Mouse (Mus musculus) limb, embryonic 12.5 days (tissue): ENCODE measurements around the gene Elf1. TPM values are rescaled to one million over a fixed set of nuclear protein-coding genes. Genes with fewer than 3 reads are reported as not detected.
"Not testable (repeated sequence)": the region's sequence is repeated elsewhere in the genome, so short reads cannot be mapped to it uniquely, and the experiment has no call there.

Experiments used
- ATAC-seq: fragments of 200-750 bp; cut with Nextera tagmentation; 2 replicates; pipeline ENCODE4 v1.8.0; 2017; ENCODE audit warnings: low read depth, moderate TSS enrichment; ENCODE audit not compliant: insufficient number of reproducible peaks, insufficient read depth, low FRiP score, low TSS enrichment
- H3K27ac ChIP-seq: fragments of 300-500 bp; sonication (generic); 2 replicates; pipeline ENCODE4 v1.5.1; 2016; ENCODE audit warnings: mild to moderate bottlenecking, moderate library complexity
- H3K27me3 ChIP-seq: fragments of 300-500 bp; sonication (generic); 2 replicates; pipeline ENCODE4 v1.6.1; 2016; ENCODE audit warnings: mild to moderate bottlenecking, moderate library complexity
- H3K36me3 ChIP-seq: fragments of 300-500 bp; sonication (generic); 2 replicates; pipeline ENCODE4 v1.6.1; 2016; ENCODE audit warnings: mild to moderate bottlenecking, moderate library complexity
- H3K4me1 ChIP-seq: fragments of 300-500 bp; sonication (generic); replicated peaks from 2 replicates; pipeline ENCODE4 v1.6.1; 2016
- H3K4me2 ChIP-seq: fragments of 300-500 bp; sonication (generic); 2 replicates; pipeline ENCODE4 v1.6.1; 2016; ENCODE audit warnings: mild to moderate bottlenecking, moderate library complexity
- H3K4me3 ChIP-seq: fragments of 300-500 bp; sonication (generic); replicated peaks from 2 replicates; pipeline ENCODE4 v1.5.1; 2016; ENCODE audit warnings: mild to moderate bottlenecking
- H3K9ac ChIP-seq: fragments of 300-500 bp; sonication (generic); replicated peaks from 2 replicates; pipeline ENCODE4 v1.6.1; 2016; ENCODE audit warnings: mild to moderate bottlenecking, moderate library complexity
- H3K9me3 ChIP-seq: fragments of 300-500 bp; sonication (generic); 2 replicates; pipeline ENCODE4 v1.6.1; 2016; ENCODE audit warnings: mild to moderate bottlenecking, moderate library complexity
- WGBS: fragments of 180-500 bp; shearing (Covaris S2); methylation state at CpG from one replicate; pipeline ENCODE4 v1.1.7; 2016; 5-methylcytosine and 5-hydroxymethylcytosine counted together
- polyA plus RNA-seq: library from polyadenylated mRNA; unstranded; fragments of >200 nt; fragmentation: Nextera tagmentation; extraction: Ambion mirVana; gene quantifications from 2 replicates; pipeline ENCODE4 v1.2.1, GENCODE M21; 2016

The Elf1 gene
- polyA plus RNA-seq, 1 experiment from 2014 or later: 8.8 TPM

GRCm38 (mm10) chr14:79522387-79522786, 41.4 kb downstream of the Elf1 start:
- 85% methylated on average over 9 of the region's 9 CpGs for WGBS
- no peak overlapping the region for H3K4me2 ChIP-seq
- ATAC-seq: no peak
- no peaks in the 10 kb centered on the region for H3K9me3 ChIP-seq
- H3K27ac ChIP-seq: no peak overlapping the region
- no peak overlapping the region for H3K4me3 ChIP-seq
- H3K27me3 ChIP-seq: no peaks in the 10 kb centered on the region
- H3K9ac ChIP-seq: no peak overlapping the region
- H3K4me1 ChIP-seq: peaks cover 10% of the 10 kb centered on the region
- H3K36me3 ChIP-seq: no peaks in the 10 kb centered on the region

GRCm38 (mm10) chr14:79526106-79526505, 45.1 kb downstream of the Elf1 start:
- not testable (repeated sequence) for H3K4me1 ChIP-seq, ATAC-seq, H3K27ac ChIP-seq, H3K9ac ChIP-seq, H3K36me3 ChIP-seq, H3K4me2 ChIP-seq, H3K9me3 ChIP-seq, H3K27me3 ChIP-seq, H3K4me3 ChIP-seq
- 90% methylated on average over 12 of the region's 12 CpGs for WGBS

GRCm38 (mm10) chr14:79527704-79528103, 46.7 kb downstream of the Elf1 start:
- no peak overlapping the region for H3K9ac ChIP-seq
- no peaks in the 10 kb centered on the region for H3K27me3 ChIP-seq
- no peak overlapping the region for H3K4me2 ChIP-seq
- 34% methylated on average over 6 of the region's 6 CpGs for whole genome bisulfite sequencing
- H3K9me3 ChIP-seq: no peaks in the 10 kb centered on the region
- H3K27ac ChIP-seq: no peak overlapping the region
- no peak for ATAC-seq
- 0 out of 2 replicates have a peak, but pooled peaks cover 3% of the 10 kb centered on the region for H3K4me1 ChIP-seq
- no peak overlapping the region for H3K4me3 ChIP-seq
- no peaks in the 10 kb centered on the region for H3K36me3 ChIP-seq

- 0 out of 2 replicates have a peak, but pooled peaks cover 3% of the 10 kb centered on the region for H3K4me1 ChIP-seq
- no peak overlapping the region for H3K4me2 ChIP-seq
- H3K27ac ChIP-seq: no peak overlapping the region
- no peak for ATAC-seq
- H3K9ac ChIP-seq: no peak overlapping the region
- no peaks in the 10 kb centered on the region for H3K36me3 ChIP-seq
- WGBS: 82% methylated on average over 10 of the region's 10 CpGs
- no peaks in the 10 kb centered on the region for H3K9me3 ChIP-seq
- no peak overlapping the region for H3K4me3 ChIP-seq
- H3K27me3 ChIP-seq: no peaks in the 10 kb centered on the region
These were observed 48.9 kb downstream of the Elf1 start for GRCm38 (mm10) chr14:79529581-79530554.

GRCm38 (mm10) chr14:79530761-79531160, 49.8 kb downstream of the Elf1 start:
- 96% methylated on average over 6 of the region's 6 CpGs for WGBS
- H3K27ac ChIP-seq: no peak overlapping the region
- H3K4me2 ChIP-seq: no peak overlapping the region
- H3K9ac ChIP-seq: no peak overlapping the region
- no peak for ATAC-seq
- 0 out of 2 replicates have a peak, but pooled peaks cover 3% of the 10 kb centered on the region for H3K4me1 ChIP-seq
- no peaks in the 10 kb centered on the region for H3K27me3 ChIP-seq
- no peaks in the 10 kb centered on the region for H3K9me3 ChIP-seq
- H3K4me3 ChIP-seq: no peak overlapping the region
- no peaks in the 10 kb centered on the region for H3K36me3 ChIP-seq

- no peak overlapping the region for H3K4me2 ChIP-seq
- no peak overlapping the region for H3K4me3 ChIP-seq
- 88% methylated on average over 8 of the region's 8 CpGs for WGBS
- H3K9me3 ChIP-seq: no peaks in the 10 kb centered on the region
- H3K27me3 ChIP-seq: no peaks in the 10 kb centered on the region
- ATAC-seq: no peak
- H3K9ac ChIP-seq: no peak overlapping the region
- H3K4me1 ChIP-seq: 0 out of 2 replicates have a peak, but pooled peaks cover 3% of the 10 kb centered on the region
- no peaks in the 10 kb centered on the region for H3K36me3 ChIP-seq
- no peak overlapping the region for H3K27ac ChIP-seq
These were observed 51.2 kb downstream of the Elf1 start for GRCm38 (mm10) chr14:79532036-79532776.

GRCm38 (mm10) chr14:79533350-79533749, 52.4 kb downstream of the Elf1 start:
- Histone ChIP-seq H3K27me3 (no peaks in the 10 kb centered on the region), H3K4me2 (no peak overlapping the region), H3K36me3 (no peaks in the 10 kb centered on the region), H3K9me3 (no peaks in the 10 kb centered on the region), H3K27ac (no peak overlapping the region), H3K4me1 (no peaks in the 10 kb centered on the region), H3K9ac (no peak overlapping the region), H3K4me3 (no peak overlapping the region)
- 93% methylated on average over 1 of the region's 1 CpGs for WGBS
- ATAC-seq: no peak

GRCm38 (mm10) chr14:79534206-79534605, 53.2 kb downstream of the Elf1 start:
- H3K27ac ChIP-seq: no peak overlapping the region
- WGBS: 90% methylated on average over 3 of the region's 3 CpGs

GRCm38 (mm10) chr14:79534656-79535055, 53.7 kb downstream of the Elf1 start:
- H3K4me2 ChIP-seq, H3K27me3 ChIP-seq, H3K4me1 ChIP-seq, H3K9ac ChIP-seq, H3K27ac ChIP-seq, H3K4me3 ChIP-seq, H3K9me3 ChIP-seq, H3K36me3 ChIP-seq, ATAC-seq: not testable (repeated sequence)
- WGBS: 92% methylated on average over 4 of the region's 4 CpGs

More at GRCm38 (mm10) chr14:79534206-79534605, 53.2 kb downstream of the Elf1 start:
- H3K27me3 ChIP-seq: no peaks in the 10 kb centered on the region
- H3K4me2 ChIP-seq: no peak overlapping the region
- H3K9me3 ChIP-seq: no peaks in the 10 kb centered on the region
- H3K9ac ChIP-seq: no peak overlapping the region
- ATAC-seq: no peak
- no peaks in the 10 kb centered on the region for H3K4me1 ChIP-seq
- no peak overlapping the region for H3K4me3 ChIP-seq
- no peaks in the 10 kb centered on the region for H3K36me3 ChIP-seq

GRCm38 (mm10) chr14:79535318-79535717, 54.3 kb downstream of the Elf1 start:
- no peak overlapping the region for H3K9ac ChIP-seq
- no peaks in the 10 kb centered on the region for H3K9me3 ChIP-seq
- peak overlapping the region; percentile 35; the same call in 1 of the 2 replicates for H3K27ac ChIP-seq
- H3K4me1 ChIP-seq: no peaks in the 10 kb centered on the region
- no peaks in the 10 kb centered on the region for H3K36me3 ChIP-seq
- 78% methylated on average over 10 of the region's 10 CpGs for WGBS
- no peak for ATAC-seq
- no peak overlapping the region for H3K4me3 ChIP-seq
- H3K27me3 ChIP-seq: no peaks in the 10 kb centered on the region
- no peak overlapping the region for H3K4me2 ChIP-seq

- Histone ChIP-seq H3K27ac (no peak overlapping the region), H3K27me3 (no peaks in the 10 kb centered on the region), H3K4me1 (no peaks in the 10 kb centered on the region), H3K36me3 (no peaks in the 10 kb centered on the region), H3K9ac (no peak overlapping the region), H3K4me3 (no peak overlapping the region), H3K9me3 (no peaks in the 10 kb centered on the region), H3K4me2 (no peak overlapping the region)
- 80% methylated on average over 5 of the region's 5 CpGs for WGBS
- ATAC-seq: no peak
These were observed 55.0 kb downstream of the Elf1 start for GRCm38 (mm10) chr14:79536011-79536410.
